Comparison of ENCODE assay signal across 9 mouse cellular contexts in genomic region chr5:16869309-16869915, GRCm38 (mm10).
DNase-seq lines count a peak whose midpoint lies in the region; ATAC-seq and TF ChIP-seq lines count a peak whose summit lies in the region.
"Had no signal": no experiment of that assay in that cellular context is flagged by ENCODE, and none has a peak within 500 bp of the region (broad histone marks: within the 10 kb centered on the region; RNA-seq: fewer than 3 reads in every experiment).

No protein-coding gene starts in this region.

- no peak for ATAC-seq in liver, embryonic 12.5 days
- ATAC-seq in midbrain, embryonic 15.5 days (replicated peaks) = peak; percentile 92
- no peak for ATAC-seq in erythroid progenitor cell, adult 5-6 weeks (replicated peaks; ENCODE audit: low FRiP score, poor library complexity, severe bottlenecking)

- H3K27me3 ChIP-seq in liver, embryonic 12.5 days (replicated peaks) = no peaks in the 10 kb centered on the region
- no peaks in the 10 kb centered on the region for H3K27me3 ChIP-seq in midbrain, embryonic 15.5 days (replicated peaks)

- DNase-seq in liver = peak; percentile 16
- DNase-seq in adrenal gland, adult 2 months = peak; percentile 61
- peak; percentile 6 for DNase-seq in induced T-regulatory cell, adult 2 months (ENCODE audit: low read depth)
- peak; percentile 27 to 66 for DNase-seq in left cerebral cortex, postnatal 10 days (ENCODE audit: extremely low spot score in 1 of 2, low spot score in 2 of 2)

- H3K36me3 ChIP-seq in liver, embryonic 12.5 days = no peaks in the 10 kb centered on the region
- H3K36me3 ChIP-seq in midbrain, embryonic 15.5 days (replicated peaks) = no peaks in the 10 kb centered on the region

- no peak overlapping the region for H3K4me3 ChIP-seq in liver, embryonic 12.5 days
- H3K4me3 ChIP-seq in embryonic fibroblast, embryonic 13.5 days (ENCODE audit: insufficient read depth, low read length) = no peak overlapping the region
- H3K4me3 ChIP-seq in midbrain, embryonic 15.5 days = no peak overlapping the region
- H3K4me3 ChIP-seq: erythroblast, embryonic 14.5 days had no signal

- intact Hi-C loops in left cerebral cortex, postnatal 10 days (cut with DNase I) = loop anchor here (2.0 to 10.0 kb wide), 2 partner anchors 561 to 1025 kb away; no protein-coding TSS in a partner anchor

- no peaks in the 10 kb centered on the region for H3K9me3 ChIP-seq in liver, embryonic 12.5 days (replicated peaks)
- no peaks in the 10 kb centered on the region for H3K9me3 ChIP-seq in midbrain, embryonic 15.5 days

- 43% methylated on average over 2 of the region's 2 CpGs for WGBS in liver, embryonic 12.5 days (ENCODE audit: insufficient replicate concordance)
- WGBS in midbrain, embryonic 15.5 days = 47% methylated on average over 2 of the region's 2 CpGs

- H3K27ac ChIP-seq in liver, embryonic 12.5 days = no peak overlapping the region
- peak overlapping the region; percentile 94 for H3K27ac ChIP-seq in embryonic fibroblast, embryonic 13.5 days (ENCODE audit: insufficient read depth, low read length)
- no peak overlapping the region for H3K27ac ChIP-seq in midbrain, embryonic 15.5 days

- TF ChIP-seq POLR2A in embryonic fibroblast, embryonic 13.5 days (IDR thresholded peaks at IDR 0.05; ENCODE audit: low read depth, low read length) = no peak

- no peak for TF ChIP-seq CTCF in embryonic fibroblast, embryonic 13.5 days (IDR thresholded peaks at IDR 0.05; ENCODE audit: borderline replicate concordance, insufficient read depth, low read length)

- H3K4me1 ChIP-seq in liver, embryonic 12.5 days = no peaks in the 10 kb centered on the region
- peaks cover 2% of the 10 kb centered on the region; the same call in 1 of the 2 replicates for H3K4me1 ChIP-seq in embryonic fibroblast, embryonic 13.5 days (ENCODE audit: control insufficient read depth, insufficient read depth, low read length)
- no peaks in the 10 kb centered on the region for H3K4me1 ChIP-seq in midbrain, embryonic 15.5 days

- H3K9ac ChIP-seq in liver, embryonic 12.5 days = no peak overlapping the region
- no peak overlapping the region for H3K9ac ChIP-seq in midbrain, embryonic 15.5 days

- H3K4me2 ChIP-seq in liver, embryonic 12.5 days = no peak overlapping the region
- H3K4me2 ChIP-seq in midbrain, embryonic 15.5 days = no peak overlapping the region

Comparison
In these comparisons a context has a peak if more than half of its experiments do, and no peak if none do; other contexts are left out.
1. DNase-seq: peak in every context shown above with its lines; median percentile 61 in adrenal gland, adult 2 months; 46 in left cerebral cortex, postnatal 10 days; 16 in liver; 6 in induced T-regulatory cell, adult 2 months.